Mouse (Mus musculus) forebrain, postnatal 0 days (tissue): ENCODE results near the gene Triobp. TPM values are rescaled to one million over a fixed set of nuclear protein-coding genes. Genes with fewer than 3 reads are reported as not detected.

ENCODE experiments used
- ATAC-seq: fragments of 200-750 bp; cut with Nextera tagmentation; 2 replicates; pipeline ENCODE4 v1.8.0; 2017; ENCODE audit warnings: mild to moderate bottlenecking, moderate library complexity
- DNase-seq: peaks from one replicate; pipeline ENCODE4 v3.0.0-alpha.2; 2015
- H3K27ac ChIP-seq: fragments of 300-500 bp; sonication (generic); 2 replicates; pipeline ENCODE4 v1.5.1; 2014; ENCODE audit warnings: low read depth, mild to moderate bottlenecking, antibody characterized with exemption, low read length, moderate library complexity, mixed read lengths
- H3K27me3 ChIP-seq: fragments of 300-500 bp; sonication (generic); 2 replicates; pipeline ENCODE4 v1.6.1; 2014; ENCODE audit warnings: mild to moderate bottlenecking, low read length, mixed read lengths; ENCODE audit not compliant: insufficient read depth
- H3K36me3 ChIP-seq: fragments of 300-500 bp; sonication (generic); 2 replicates; pipeline ENCODE4 v1.6.1; 2014; ENCODE audit warnings: mild to moderate bottlenecking, moderate library complexity; ENCODE audit not compliant: insufficient read depth
- H3K4me1 ChIP-seq: fragments of 300-500 bp; sonication (generic); 2 replicates; pipeline ENCODE4 v1.6.1; 2014; ENCODE audit warnings: antibody characterized with exemption; ENCODE audit not compliant: insufficient read depth
- H3K4me2 ChIP-seq: fragments of 300-500 bp; sonication (generic); 2 replicates; pipeline ENCODE4 v1.6.1; 2014; ENCODE audit warnings: low read depth, mild to moderate bottlenecking, moderate library complexity
- H3K4me3 ChIP-seq: fragments of 300-500 bp; sonication (generic); 2 replicates; pipeline ENCODE4 v1.5.1; 2014; ENCODE audit warnings: low read depth, low read length, mixed read lengths
- H3K9ac ChIP-seq: fragments of 300-500 bp; sonication (generic); 2 replicates; pipeline ENCODE4 v1.6.1; 2014; ENCODE audit warnings: mild to moderate bottlenecking
- H3K9me3 ChIP-seq: fragments of 300-500 bp; sonication (generic); 2 replicates; pipeline ENCODE4 v1.6.1; 2016; ENCODE audit warnings: low read length
- CTCF ChIP-seq: sonication (generic); IDR thresholded peaks from 2 replicates; pipeline ENCODE4 v1.5.1; 2016; ENCODE audit warnings: antibody characterized with exemption, control low read depth, low read depth
- WGBS: fragments of 180-500 bp; shearing (Covaris S2); extraction: QIAGEN DNeasy Blood & Tissue Kit; methylation state at CpG from one replicate; pipeline ENCODE4 v1.1.7; 2014; 5-methylcytosine and 5-hydroxymethylcytosine counted together
- polyA plus RNA-seq: library from polyadenylated mRNA; unstranded; fragments of >200 nt; fragmentation: Nextera tagmentation; extraction: Ambion mirVana; gene quantifications from 2 replicates; pipeline ENCODE4 v1.2.1, GENCODE M21; 2015
- total RNA-seq: library from RNA; depleted of rRNA; stranded (reverse); fragments of >200 nt; gene quantifications from 2 replicates; pipeline ENCODE4 v1.2.3, GENCODE M21; 2014

Gene Triobp
- total and polyA plus RNA-seq, 2 experiments from 2014 or later: 30.5 to 36.7 TPM

DNA sequence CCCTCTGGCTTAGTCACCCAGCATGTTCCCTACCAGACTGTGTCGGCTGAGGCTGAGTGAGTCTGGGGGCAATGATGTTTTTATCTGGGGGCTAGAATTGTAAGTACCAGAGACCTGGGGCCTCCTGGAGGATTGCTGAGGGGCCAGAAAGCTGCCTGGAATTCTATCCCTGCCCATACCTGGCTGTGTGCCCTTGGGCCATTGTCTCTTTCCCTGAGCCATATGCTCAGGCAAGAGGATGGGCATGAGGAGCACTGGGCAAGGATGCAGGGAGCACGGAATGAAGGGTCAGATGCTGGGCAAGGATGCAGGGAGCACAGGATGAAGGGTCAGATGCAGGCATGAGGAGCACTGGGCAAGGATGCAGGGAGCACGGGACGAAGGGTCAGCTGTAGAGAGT lies 32.6 kb downstream of the Triobp start:
- Histone ChIP-seq H3K9ac (no peak overlapping the region), H3K27ac (no peak overlapping the region), H3K4me2 (no peak overlapping the region), H3K4me1 (peaks cover 4% of the 10 kb centered on the region; the same call in 1 of the 2 replicates), H3K9me3 (no peaks in the 10 kb centered on the region), H3K36me3 (peaks cover 7% of the 10 kb centered on the region; the same call in 1 of the 2 replicates), H3K4me3 (no peak overlapping the region), H3K27me3 (no peaks in the 10 kb centered on the region; the same call in 1 of the 2 replicates)
- TF ChIP-seq CTCF: no peak
- ATAC-seq (no peak), DNase-seq (no peak)
- 76% methylated on average over 4 of the region's 4 CpGs for WGBS

DNA sequence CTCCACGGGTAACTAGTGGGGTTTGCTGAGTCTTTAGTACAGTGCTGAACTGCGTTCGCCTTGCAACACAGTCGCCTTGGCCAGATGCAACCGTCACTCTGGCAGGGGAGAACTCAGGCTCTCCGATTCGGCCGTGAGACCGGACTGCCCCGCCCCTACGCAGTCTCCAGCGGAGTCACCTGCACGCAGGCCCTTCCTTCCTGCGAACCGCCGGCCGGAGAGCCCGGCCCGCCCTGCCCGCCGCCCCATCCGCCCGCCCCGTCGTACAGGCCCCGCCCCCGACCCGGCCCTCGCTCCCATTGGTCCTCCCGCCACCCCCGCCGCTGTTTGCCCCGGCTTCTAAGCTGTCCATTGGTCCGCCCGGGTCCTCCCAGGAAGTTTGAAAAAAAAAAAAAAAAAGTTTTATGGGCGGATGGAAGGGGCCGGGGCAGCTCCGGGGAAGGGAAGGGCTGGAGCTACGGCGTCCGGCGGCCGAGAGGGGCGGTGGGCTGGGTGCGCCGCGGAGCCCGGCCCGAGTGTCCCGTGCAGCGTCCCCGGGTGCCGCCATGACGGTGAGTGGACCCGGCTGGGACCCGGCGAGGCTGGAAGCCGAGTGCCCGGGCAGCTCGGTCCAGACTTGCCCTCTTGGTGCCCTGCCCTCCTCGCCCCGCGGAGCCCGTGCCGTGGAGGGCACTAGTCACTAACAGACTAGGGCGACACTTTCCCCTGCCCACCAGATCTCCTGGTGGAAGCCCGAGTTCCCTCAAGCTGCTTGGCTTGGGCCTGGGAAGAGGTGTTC lies 35.3 kb downstream of the Triobp start:
- no peak for TF ChIP-seq CTCF
- Histone ChIP-seq H3K4me2 (peak overlapping the region; percentile 58), H3K4me3 (peak overlapping the region; percentile 40), H3K27ac (peak overlapping the region; percentile 50; the same call in 1 of the 2 replicates), H3K36me3 (no peaks in the 10 kb centered on the region; the same call in 1 of the 2 replicates), H3K4me1 (peaks cover 4% of the 10 kb centered on the region; the same call in 1 of the 2 replicates), H3K27me3 (no peaks in the 10 kb centered on the region; the same call in 1 of the 2 replicates), H3K9ac (peak overlapping the region; percentile 46), H3K9me3 (no peaks in the 10 kb centered on the region)
- DNase-seq: peak; percentile 65
- under 1% methylated on average over 61 of the region's 67 CpGs for WGBS
- ATAC-seq: peak; percentile 90

DNA sequence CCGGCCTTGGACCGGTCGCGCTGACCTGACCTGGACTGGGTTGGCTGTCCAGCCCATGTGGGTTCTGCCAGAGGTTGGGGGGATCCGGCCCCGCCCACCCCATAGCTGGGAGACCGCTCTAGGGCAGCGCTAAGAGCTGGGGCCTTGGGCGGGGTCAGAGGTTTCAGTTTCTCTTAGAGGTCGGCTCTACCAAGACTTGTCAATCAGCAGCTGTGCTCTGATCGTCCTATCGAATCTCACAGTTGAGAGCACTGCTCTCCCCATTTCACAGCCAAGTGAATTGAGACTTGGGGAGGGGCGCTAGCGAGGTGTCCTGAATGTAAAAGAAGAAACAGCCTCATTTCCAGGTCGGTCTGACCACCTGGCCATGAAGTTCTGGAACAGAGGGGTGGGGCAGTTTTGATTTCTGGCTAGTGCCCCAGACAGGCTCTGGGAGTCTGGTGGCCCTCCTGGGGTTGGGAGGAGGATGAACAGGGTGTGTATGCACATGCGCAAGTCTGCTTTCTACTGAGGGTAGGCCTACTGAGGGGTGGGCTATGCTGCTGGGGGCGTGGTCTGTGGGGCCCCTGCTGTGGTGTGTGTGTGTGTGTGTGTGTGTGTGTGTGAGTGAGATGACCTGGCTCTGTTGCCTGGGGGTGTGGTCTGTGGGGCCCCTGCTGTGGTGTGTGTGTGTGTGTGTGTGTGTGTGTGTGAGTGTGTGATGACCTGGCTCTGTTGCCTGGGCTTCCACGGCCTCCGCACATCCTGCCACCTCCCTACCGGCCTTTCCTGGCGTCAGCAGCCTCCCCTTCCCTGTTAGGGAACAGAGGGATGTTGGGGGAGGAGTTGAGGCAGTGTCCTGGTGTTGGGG lies 36.1 kb downstream of the Triobp start:
- peak overlapping the region; percentile 50; the same call in 1 of the 2 replicates for H3K27ac ChIP-seq
- peak overlapping the region; percentile 46 for H3K9ac ChIP-seq
- TF ChIP-seq CTCF: no peak
- peak overlapping the region; percentile 58 for H3K4me2 ChIP-seq
- no peaks in the 10 kb centered on the region for H3K9me3 ChIP-seq
- peak overlapping the region; percentile 40 for H3K4me3 ChIP-seq
- H3K36me3 ChIP-seq: no peaks in the 10 kb centered on the region; the same call in 1 of the 2 replicates
- H3K27me3 ChIP-seq: no peaks in the 10 kb centered on the region; the same call in 1 of the 2 replicates
- 4% methylated on average over 21 of the region's 21 CpGs for WGBS
- ATAC-seq (0 out of 2 replicates have a peak, but pooled peaks have one; percentile 5), DNase-seq (no peak)
- H3K4me1 ChIP-seq: peaks cover 9% of the 10 kb centered on the region; the same call in 1 of the 2 replicates

DNA sequence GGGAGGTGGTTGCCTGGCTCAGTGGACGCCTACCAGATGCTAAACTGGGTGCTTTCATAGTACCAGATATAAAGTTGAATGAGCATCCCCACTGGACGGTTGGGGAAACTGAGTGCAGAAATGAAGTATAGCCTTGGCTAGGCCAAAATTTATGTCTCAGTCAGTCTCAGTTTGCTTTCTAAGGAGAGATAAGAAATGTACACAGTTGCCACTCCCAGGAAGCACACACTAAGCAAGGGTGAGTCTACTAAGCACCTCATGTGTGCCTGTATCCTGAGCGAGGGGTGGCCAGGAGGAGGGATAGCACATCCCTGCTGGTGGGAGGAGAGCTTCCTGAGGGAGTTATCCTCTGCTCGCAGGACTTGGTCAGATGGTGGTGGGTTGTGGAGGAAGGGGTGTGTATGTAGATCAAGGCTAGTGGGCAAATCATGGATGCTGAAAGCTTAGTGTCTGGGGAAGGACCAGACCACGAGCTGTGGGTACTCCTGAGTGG lies 36.8 kb downstream of the Triobp start:
- TF ChIP-seq CTCF: no peak
- Histone ChIP-seq H3K4me3 (no peak overlapping the region), H3K36me3 (no peaks in the 10 kb centered on the region; the same call in 1 of the 2 replicates), H3K9ac (no peak overlapping the region), H3K4me2 (0 out of 2 replicates have a peak overlapping the region, but pooled peaks have one; percentile 58), H3K27ac (no peak overlapping the region), H3K9me3 (no peaks in the 10 kb centered on the region), H3K27me3 (no peaks in the 10 kb centered on the region; the same call in 1 of the 2 replicates), H3K4me1 (peaks cover 9% of the 10 kb centered on the region; the same call in 1 of the 2 replicates)
- ATAC-seq: no peak
- WGBS: 55% methylated on average over 5 of the region's 5 CpGs
- no peak for DNase-seq

DNA sequence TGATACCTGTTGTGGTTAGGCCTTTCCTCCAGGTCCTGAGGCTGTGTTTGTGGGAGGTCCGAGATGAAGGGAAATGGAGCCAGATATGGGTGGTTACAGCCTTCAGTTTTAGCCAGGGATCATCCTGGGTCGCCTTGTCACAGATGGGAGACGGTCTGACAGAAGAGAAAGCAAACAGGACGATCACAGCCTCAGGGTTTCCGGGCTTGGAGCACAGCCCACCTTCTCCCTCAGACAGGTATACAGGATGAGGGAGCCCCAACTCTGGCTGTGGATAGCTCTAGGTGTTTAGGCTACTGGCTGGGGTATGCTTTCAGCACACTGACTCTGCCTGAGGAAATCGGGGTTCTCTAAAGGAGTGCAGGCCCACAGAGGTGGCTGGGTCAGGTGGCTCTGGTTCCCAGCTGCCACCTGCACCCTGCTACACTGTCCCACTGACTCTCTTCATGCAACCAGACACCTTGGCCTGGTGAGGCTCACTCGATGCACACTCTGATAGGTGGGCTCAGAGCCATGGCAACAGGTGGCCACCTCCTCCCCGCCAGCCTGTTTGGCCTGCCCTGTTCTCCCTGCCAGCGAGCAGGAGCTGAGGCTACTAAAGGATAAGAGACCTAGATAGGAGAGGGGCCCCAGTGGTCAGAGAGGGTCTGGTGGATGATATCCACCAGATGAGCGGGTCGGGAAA lies 39.2 kb downstream of the Triobp start:
- 66% methylated on average over 11 of the region's 11 CpGs for WGBS
- no peak for DNase-seq

DNA sequence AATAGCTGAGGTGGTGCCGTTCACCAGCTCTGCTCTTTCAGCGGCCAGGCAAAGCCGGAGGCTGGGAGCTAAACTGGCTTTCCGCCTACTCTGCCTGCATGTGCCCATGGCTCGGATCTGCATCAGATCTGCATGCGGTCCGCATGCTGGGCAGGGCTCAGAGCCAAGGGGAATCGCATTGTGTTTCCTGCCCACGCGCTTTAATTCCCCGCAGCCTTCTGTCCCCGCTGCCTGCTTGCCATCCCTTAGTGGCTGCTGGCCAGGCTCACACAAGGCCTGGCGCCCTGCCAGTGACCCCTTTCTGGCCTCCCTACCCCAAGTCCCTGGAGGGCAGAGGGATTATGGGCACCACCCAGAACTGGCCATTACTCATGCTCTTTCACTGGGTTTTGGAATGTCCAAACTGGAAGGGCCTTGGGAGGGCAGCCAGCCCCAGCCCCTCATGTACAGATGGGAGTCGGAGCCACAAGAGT lies 41.0 kb downstream of the Triobp start:
- Histone ChIP-seq H3K36me3 (peaks cover 39% of the 10 kb centered on the region), H3K4me2 (no peak overlapping the region), H3K9me3 (no peaks in the 10 kb centered on the region), H3K4me1 (peaks cover 4% of the 10 kb centered on the region; the same call in 1 of the 2 replicates), H3K4me3 (no peak overlapping the region), H3K9ac (no peak overlapping the region), H3K27ac (no peak overlapping the region), H3K27me3 (no peaks in the 10 kb centered on the region)
- TF ChIP-seq CTCF: no peak
- DNase-seq: peak; percentile 88
- ATAC-seq: peak; percentile 90
- WGBS: 10% methylated on average over 14 of the region's 14 CpGs

More for the DNA sequence above, 39.2 kb downstream of the Triobp start:
- H3K9me3 ChIP-seq: no peaks in the 10 kb centered on the region
- peaks cover 9% of the 10 kb centered on the region; the same call in 1 of the 2 replicates for H3K4me1 ChIP-seq
- no peak overlapping the region for H3K27ac ChIP-seq
- TF ChIP-seq CTCF: no peak
- H3K4me2 ChIP-seq: no peak overlapping the region
- no peak overlapping the region for H3K4me3 ChIP-seq
- no peak overlapping the region for H3K9ac ChIP-seq
- H3K36me3 ChIP-seq: peaks cover 21% of the 10 kb centered on the region
- no peak for ATAC-seq
- no peaks in the 10 kb centered on the region; the same call in 1 of the 2 replicates for H3K27me3 ChIP-seq
